In the genomic region with DNA sequence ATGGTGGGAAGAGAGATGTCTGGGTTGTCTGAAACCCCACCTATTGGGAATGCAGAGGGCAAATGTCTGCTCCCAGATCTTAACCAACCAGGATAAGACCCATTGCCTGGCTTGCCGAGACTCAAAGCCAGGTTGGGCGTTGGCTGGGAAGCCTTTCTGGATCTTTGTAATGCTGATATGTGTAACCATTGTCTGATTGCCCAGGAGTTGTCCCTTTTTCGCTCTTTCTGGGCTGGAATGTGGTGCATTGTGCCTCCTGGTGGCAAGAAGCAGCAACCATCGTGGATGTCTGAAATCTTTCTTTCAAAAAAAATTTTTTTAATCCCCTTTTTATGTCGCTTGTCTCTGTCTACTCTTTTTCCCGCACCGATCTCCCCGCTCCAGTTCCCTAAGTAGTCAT, we compare ENCODE assay signal across 8 mouse cellular contexts. TPM values are rescaled to one million over a fixed set of nuclear protein-coding genes. Genes with fewer than 3 reads are reported as not detected.
DNase-seq lines count a peak whose midpoint lies in the region; ATAC-seq lines count a peak whose summit lies in the region.

No protein-coding gene starts in this region.

- H3K4me3 ChIP-seq in hindbrain, embryonic 14.5 days (replicated peaks; ENCODE audit: low read length), result no peak overlapping the region
- H3K4me3 ChIP-seq in megakaryocyte, embryonic 14.5 days (replicated peaks), result peak overlapping the region; percentile 90
- no peak overlapping the region for H3K4me3 ChIP-seq in stomach, embryonic 15.5 days (replicated peaks)

- H3K9me3 ChIP-seq in hindbrain, embryonic 14.5 days (ENCODE audit: control insufficient read depth, low read length), result no peaks in the 10 kb centered on the region
- H3K9me3 ChIP-seq in megakaryocyte, embryonic 14.5 days, result peaks cover under 1% of the 10 kb centered on the region; the same call in 1 of the 2 replicates
- H3K9me3 ChIP-seq in stomach, embryonic 15.5 days, result no peaks in the 10 kb centered on the region

- 0 out of 2 replicates have a peak overlapping the region, but pooled peaks have one; percentile 9 for H3K27ac ChIP-seq in hindbrain, embryonic 14.5 days
- H3K27ac ChIP-seq in stomach, embryonic 15.5 days, result peak overlapping the region; percentile 77; the same call in 1 of the 2 replicates

- peak; percentile 45 for DNase-seq in ovary, postnatal 36 days (ENCODE audit: low spot score)
- DNase-seq in ovary, postnatal 10 days (ENCODE audit: low spot score), result no peak
- peak; percentile 52 for DNase-seq in cerebellum, adult 8-10 months
- peak; percentile 35 to 44 for DNase-seq in frontal cortex, postnatal 25 days (ENCODE audit: low spot score in 2 of 2)
- DNase-seq in hindbrain, embryonic 14.5 days (ENCODE audit: low spot score), result peak; percentile 78
- peak; percentile 62 to 64 for DNase-seq in left cerebral cortex, postnatal 14 days (ENCODE audit: low spot score in 2 of 2)

- 7% methylated on average over 8 of the region's 8 CpGs for WGBS in hindbrain, embryonic 14.5 days
- 14% methylated on average over 8 of the region's 8 CpGs for WGBS in stomach, embryonic 15.5 days

- H3K9ac ChIP-seq in hindbrain, embryonic 14.5 days, result 0 out of 2 replicates have a peak overlapping the region, but pooled peaks have one; percentile 36
- H3K9ac ChIP-seq in stomach, embryonic 15.5 days, result no peak overlapping the region

- intact Hi-C loops in left cerebral cortex, postnatal 14 days (cut with DNase I), result loop anchor here (2.0 to 10.0 kb wide), 4 partner anchors 179 to 801 kb away; no protein-coding TSS in a partner anchor

- no peaks in the 10 kb centered on the region for H3K36me3 ChIP-seq in hindbrain, embryonic 14.5 days (replicated peaks; ENCODE audit: control insufficient read depth, insufficient read depth)
- H3K36me3 ChIP-seq in megakaryocyte, embryonic 14.5 days (replicated peaks; ENCODE audit: low read length), result no peaks in the 10 kb centered on the region
- no peaks in the 10 kb centered on the region for H3K36me3 ChIP-seq in stomach, embryonic 15.5 days

- ATAC-seq in hindbrain, embryonic 14.5 days (ENCODE audit: low FRiP score), result no peak; the same call in 1 of the 2 replicates
- no peak for ATAC-seq in stomach, embryonic 15.5 days (ENCODE audit: insufficient read depth, low FRiP score, low read depth)

- H3K4me1 ChIP-seq in hindbrain, embryonic 14.5 days (replicated peaks; ENCODE audit: control insufficient read depth, insufficient read depth, low read length), result peaks cover 11% of the 10 kb centered on the region
- peaks cover 28% of the 10 kb centered on the region for H3K4me1 ChIP-seq in megakaryocyte, embryonic 14.5 days
- H3K4me1 ChIP-seq in stomach, embryonic 15.5 days, result peaks cover 3% of the 10 kb centered on the region; the same call in 1 of the 2 replicates

- no peaks in the 10 kb centered on the region for H3K27me3 ChIP-seq in hindbrain, embryonic 14.5 days (ENCODE audit: control insufficient read depth, insufficient read depth, low read length)
- H3K27me3 ChIP-seq in megakaryocyte, embryonic 14.5 days (replicated peaks), result peaks cover 7% of the 10 kb centered on the region
- H3K27me3 ChIP-seq in stomach, embryonic 15.5 days (replicated peaks), result no peaks in the 10 kb centered on the region

- H3K4me2 ChIP-seq in hindbrain, embryonic 14.5 days (replicated peaks), result peak overlapping the region; percentile 62; the same call in 1 of the 2 replicates
- H3K4me2 ChIP-seq in stomach, embryonic 15.5 days, result peak overlapping the region; percentile 67

RNA-seq across cellular contexts. Expression of gene Zbtb2, which starts 54.6 kb away (rescaled TPM):
- 15.2 and 17.1 TPM in 2 replicates for polyA plus RNA-seq in hindbrain, embryonic 14.5 days (2014; fragmentation: Nextera tagmentation; extraction: Ambion mirVana)
- 10 to 100 TPM in 1 of 2 experiments, 1 to 10 TPM in 1; 8.8 to 10.0 TPM for total RNA-seq in left cerebral cortex, postnatal 14 days (2021)
- polyA plus RNA-seq in megakaryocyte, embryonic 14.5 days (2012; ENCODE audit: insufficient read depth, low replicate concordance), result 3.1 and 5.1 TPM in 2 replicates
- 10.5 and 12.3 TPM in 2 replicates for polyA plus RNA-seq in stomach, embryonic 15.5 days (2015; fragmentation: Nextera tagmentation; extraction: Ambion mirVana)
